Mouse (Mus musculus) erythroid progenitor cell, adult 5-6 weeks (primary cell): Measurements from ENCODE around the gene Smg6. TPM values are rescaled to one million over a fixed set of nuclear protein-coding genes. Genes with fewer than 3 reads are reported as not detected.

Experiments
- ATAC-seq: replicated peaks from 2 replicates; pipeline ENCODE4 v1.8.0; 2016; ENCODE audit warnings: moderate number of reproducible peaks, mild to moderate bottlenecking, moderate TSS enrichment, inconsistent platforms; ENCODE audit not compliant: poor library complexity, low FRiP score, severe bottlenecking
- total RNA-seq, 2 experiments: library from RNA; stranded (forward) in 1 of 2; stranded (reverse) in 1 of 2; fragments of 150-400 nt in 1 of 2; fragments of 186-747, 209-891 nt in 1 of 2; gene quantifications; 2 replicates each; pipeline versions ENCODE4 v1.2.3 to v1.2.4; 2015 to 2017; ENCODE audit warnings: low replicate concordance in 2 of 2

The Smg6 gene
- total RNA-seq, 2 experiments from 2014 or later: 49.9 to 91.4 TPM

DNA sequence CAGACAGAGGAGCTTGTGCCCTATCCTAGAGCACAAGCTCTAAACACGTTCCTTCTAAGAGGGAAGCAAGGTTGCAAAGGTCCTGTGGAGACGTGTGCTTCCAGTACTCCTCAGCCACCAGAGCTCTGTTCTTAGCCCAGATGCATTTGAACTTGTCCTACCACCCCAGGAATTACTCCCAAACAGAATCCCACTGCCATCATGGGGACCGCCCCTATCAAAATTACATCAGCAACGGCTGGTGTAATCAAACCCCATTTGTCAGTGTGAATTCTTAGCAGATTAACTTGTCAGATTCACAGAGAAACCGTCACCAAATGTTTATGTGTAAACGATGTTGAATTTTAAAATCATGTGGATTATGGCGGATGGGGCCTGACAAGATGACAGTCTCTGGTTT is 235.3 kb downstream of the Smg6 start:
- ATAC-seq: no peak

GRCm38 (mm10) chr11:75161417-75162008 is 235.9 kb downstream of the Smg6 start:
- no peak for ATAC-seq

- no peak for ATAC-seq
Measured at GRCm38 (mm10) chr11:75162591-75163080, 237.0 kb downstream of the Smg6 start.

DNA sequence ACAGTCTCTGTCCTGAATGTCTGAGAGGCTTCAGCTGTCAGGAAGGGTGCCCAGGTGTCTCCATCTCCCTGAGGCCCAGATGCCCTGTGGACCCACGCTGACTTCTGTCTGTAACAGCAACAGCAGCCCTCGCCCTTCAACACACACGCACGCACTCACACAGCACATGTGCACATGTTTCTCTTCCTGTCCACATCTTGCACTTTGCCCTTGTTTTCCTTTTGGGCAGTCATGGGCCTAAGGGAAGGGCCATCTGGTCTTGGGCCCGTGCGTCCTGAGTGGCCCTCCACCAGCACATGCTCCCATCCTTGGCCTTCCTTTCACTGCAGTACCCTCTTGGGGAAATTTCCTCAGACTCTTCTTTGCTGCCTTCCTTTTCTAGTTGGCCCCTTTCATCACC is 237.8 kb downstream of the Smg6 start:
- no peak for ATAC-seq

GRCm38 (mm10) chr11:75164051-75164450 is 238.4 kb downstream of the Smg6 start:
- ATAC-seq: no peak

GRCm38 (mm10) chr11:75164750-75165149 is 239.1 kb downstream of the Smg6 start:
- no peak for ATAC-seq

- peak; percentile 54 for ATAC-seq
Measured at GRCm38 (mm10) chr11:75165441-75166192, 240.0 kb downstream of the Smg6 start.

DNA sequence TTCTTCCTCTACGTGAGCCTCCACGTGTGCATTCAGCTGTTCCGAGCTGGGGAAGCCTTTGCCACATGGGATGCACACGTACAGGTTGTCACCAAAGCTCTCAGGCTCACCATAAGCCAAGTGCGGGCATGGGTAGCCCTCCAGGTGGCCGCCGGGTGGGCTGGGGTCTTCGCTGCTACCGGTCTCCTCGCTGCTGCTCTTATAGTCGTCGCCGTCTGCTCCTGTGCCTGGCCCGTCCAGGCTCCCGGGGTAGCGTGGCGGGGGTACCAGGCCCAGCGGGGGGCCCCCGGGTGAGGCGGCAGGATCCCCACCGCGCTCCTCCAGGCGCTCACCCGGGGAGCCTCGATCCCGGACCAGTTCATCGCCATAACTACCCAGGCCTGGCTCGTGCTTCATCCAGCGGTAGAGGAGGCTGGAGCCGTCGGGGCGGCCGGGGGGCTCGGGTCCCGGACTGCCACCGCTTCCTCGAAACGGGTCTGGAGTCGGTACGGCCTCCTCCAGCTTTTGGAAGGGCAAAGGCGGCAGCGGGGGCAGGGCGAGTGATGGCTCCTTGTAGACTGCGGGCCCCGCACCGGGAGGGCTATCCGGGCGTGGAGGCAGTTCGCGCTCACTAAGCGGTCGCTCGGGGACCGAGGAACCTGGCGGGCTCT is 240.7 kb downstream of the Smg6 start:
- ATAC-seq: no peak

DNA sequence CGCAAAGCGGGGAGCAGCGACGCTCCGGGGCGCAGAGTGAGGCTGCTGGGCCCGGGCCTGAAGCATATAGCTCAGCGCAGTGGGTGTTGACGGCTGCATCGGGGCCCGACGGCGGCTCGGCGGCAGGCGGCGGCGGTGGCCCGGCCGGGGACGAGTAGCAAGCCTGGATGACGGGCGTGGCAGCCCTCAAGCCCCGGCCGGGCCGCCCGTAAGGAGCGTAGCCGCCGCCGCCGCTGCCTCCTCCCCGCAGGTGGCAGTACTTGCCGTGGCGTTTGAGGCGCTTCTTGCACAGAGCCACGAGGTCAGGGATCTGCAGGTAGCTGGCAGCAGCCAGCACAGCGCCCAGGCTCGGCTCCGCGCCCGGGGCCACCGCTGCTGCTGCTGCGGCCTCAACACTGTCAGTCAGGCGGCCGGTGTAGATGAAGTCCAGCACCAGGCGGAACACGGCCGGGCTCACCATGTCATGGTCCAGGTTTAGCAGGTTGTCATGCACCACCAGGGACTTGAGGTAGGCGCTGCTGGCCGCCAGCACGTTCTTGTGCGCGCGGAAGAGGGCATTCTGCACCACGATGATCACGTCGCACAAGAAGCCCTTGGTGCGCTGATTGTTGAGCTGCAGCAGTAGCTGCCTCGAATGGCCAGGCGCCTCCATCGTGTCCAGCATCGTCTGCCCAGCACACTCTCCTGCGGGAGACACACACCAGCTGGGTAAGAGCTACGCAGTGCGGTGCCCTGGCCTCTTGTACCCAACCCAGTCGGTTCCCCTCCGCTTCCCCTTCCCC is 241.4 kb downstream of the Smg6 start:
- no peak for ATAC-seq

GRCm38 (mm10) chr11:75167643-75168589 is 242.3 kb downstream of the Smg6 start:
- no peak for ATAC-seq

DNA sequence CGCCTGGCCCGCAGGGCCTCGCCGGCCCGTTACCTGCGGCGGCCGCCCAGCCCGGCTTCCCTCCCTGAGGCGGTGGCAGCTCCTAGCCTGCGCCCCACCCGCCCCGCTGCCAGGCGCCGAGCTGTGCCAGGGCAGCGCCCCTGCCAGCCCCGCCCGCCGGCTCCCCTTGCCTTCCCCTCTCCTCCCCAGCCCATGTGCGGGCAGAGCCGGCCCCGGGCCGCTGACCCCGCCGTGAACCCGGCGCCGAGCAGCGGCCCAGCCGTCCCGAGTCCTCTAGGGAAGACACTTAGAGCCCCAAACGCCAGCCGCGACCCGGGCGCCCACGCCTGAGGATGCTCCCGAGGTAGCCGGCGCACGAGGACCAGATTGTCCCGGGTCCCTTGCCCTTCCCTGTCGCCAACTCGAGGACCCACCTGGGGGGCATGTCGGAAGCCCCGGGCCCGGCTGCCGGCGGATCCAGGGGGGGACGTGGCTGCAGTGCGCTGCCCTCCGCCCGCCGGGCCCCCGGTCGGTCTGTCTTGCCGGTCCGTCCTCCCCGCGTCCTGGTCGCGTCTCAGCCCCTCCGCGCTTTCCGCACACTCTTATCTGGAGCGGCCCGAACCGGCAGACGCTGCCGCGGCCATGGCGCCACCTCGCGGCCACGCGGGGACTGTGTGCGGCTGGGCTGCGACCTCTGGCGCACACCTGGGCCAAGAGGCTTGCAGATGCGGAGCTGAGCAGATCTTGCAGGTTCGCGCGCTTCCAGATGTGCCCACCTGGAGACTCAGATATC is 243.2 kb downstream of the Smg6 start:
- no peak for ATAC-seq

GRCm38 (mm10) chr11:75169405-75170080 is 243.9 kb downstream of the Smg6 start, which contains the start of gene Hic1:
TSS of gene Hic1 (minus strand) at chr11:75169519.
- ATAC-seq: no peak

DNA sequence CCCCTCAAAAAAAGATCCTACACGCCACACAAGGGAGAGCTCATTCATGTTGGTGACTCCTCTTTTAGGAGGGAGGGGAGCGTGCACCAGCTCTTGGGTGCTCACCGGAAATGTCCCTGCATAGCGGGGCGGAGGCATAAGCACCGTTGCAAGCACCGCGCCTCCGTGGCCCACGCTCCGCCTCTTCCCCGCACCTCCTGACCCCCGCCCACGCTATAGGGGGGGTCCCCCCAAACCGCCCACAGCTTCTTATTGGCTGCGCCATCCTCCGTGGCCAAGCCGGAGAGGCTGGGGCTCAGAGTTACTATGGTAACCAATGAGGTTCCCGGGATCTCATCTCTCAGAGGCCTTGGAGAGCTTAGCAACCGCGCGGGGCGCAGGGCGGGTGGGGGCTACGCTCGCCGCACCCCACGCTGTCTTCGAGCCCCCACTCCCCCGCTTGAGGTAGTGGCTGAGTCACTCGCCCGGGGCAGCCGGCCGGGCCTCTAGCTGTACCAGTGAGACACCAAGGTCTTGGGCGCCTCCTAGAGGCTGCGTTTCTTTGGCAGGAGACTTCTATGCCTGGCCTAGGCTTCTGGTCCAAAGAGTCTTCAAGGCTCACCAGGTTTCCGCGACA is 244.6 kb downstream of the Smg6 start:
- ATAC-seq: peak; percentile 53; the same call in 1 of the 2 replicates

DNA sequence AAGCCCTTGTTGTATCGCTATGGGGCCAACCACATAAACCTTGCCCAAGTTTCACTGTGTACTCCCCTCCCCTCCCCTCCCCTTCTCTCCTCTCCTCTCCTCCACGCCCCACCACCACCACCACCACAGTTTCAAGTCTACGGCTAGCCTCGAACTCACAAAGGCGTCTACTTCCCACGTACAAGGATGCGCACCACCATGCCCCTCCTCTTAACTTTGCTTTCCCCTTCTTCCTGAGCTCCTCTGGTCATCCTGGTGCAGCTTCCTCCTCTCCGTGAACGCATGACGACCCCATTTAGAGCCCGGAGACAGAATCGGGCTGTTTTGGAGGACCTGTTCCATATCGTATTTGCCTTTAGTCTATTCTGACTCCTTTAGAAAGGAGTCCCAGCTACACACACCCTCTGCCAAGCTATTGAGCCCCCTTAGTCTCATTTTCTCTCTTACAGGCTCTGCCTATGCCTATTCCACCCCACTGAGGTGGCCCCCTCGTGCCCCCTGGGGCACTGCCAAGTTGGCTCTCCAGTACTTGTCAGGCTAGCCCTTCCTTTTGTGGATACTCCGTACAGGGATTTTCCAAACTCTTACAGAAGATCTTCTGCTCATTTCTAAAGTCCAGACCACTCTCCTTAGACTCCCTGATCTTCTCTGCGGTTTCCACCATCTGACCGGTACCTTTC is 245.7 kb downstream of the Smg6 start:
- ATAC-seq: no peak

DNA sequence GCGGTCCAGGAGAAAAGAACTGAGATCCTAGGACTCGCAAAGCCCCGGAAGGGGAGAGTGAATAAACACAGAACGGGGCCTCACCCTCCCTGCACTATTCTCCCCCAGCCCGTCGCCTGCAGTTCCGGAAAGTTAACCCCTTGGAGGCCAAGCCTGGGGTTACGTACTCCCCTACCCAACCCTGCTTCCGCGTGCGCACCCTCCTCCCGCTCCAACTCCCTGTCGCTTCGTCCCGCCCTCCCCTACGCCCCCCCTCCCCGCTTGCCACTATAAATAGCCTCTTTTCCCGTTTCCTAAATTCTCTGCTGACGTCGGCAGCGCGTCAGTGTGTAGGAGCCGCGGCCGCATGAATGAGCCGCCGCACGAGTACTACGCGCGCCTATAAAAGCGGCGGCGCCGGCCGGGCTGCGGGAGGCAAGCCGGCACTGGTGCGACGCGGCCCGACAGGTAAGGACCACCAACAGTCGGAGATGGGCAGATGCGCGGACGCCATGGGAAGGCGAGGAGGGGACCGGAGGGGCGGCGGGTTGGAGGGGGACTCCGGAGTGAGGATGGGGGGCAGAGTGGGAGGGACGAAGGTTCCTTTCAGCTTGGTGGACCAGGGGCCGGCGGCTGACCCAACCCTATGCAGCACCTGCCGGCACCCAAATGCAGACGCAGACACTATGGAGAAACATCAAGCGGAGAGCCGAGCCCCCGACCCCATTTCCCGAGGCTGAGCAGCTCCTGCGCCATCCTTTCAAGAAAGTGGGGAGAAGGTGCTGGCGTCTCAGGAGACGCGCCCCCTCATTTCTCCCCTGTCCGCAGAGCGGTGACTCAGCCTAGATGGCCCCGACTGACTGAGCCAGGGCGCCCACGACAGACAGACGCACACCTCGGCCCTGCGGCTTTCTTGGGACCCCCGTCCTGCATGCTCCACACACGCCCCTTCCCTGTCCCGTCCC is 246.8 kb downstream of the Smg6 start:
- ATAC-seq: 0 out of 2 replicates have a peak, but pooled peaks have one; percentile 2
